Mouse (Mus musculus): ENCODE data around the gene Minos1. TPM values are rescaled to one million over a fixed set of nuclear protein-coding genes. Genes with fewer than 3 reads are reported as not detected.

Minos1 gene
- polyA plus RNA-seq, 1 experiment = 137 TPM

DNA sequence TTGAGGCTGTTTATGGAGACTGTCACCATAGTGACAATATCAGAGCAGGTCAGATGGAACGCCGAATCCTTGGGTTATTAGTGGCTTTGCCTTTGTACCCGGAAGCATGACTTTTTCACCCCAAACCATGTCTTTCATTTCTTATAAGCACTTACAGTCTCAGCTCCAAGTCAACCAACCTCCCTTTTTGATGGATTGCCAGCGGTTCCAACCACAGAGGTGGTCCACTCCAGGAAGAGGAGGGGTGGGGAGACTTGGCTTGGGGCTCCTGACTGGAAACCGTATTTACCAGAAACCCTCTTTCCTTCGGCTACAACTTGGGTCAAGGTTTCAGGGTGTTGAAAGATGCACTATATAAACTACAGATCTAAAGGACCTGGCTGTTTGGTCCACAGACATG is 45.1 kb upstream of the Minos1 start:
- no peaks in the 10 kb centered on the region for H3K36me3 ChIP-seq (ENCODE audit: control insufficient read depth, insufficient read depth, low read length, poor library complexity, severe bottlenecking)
- H3K4me3 ChIP-seq (ENCODE audit: low read depth, low read length) = no peak overlapping the region
- H3K9me3 ChIP-seq (replicated peaks; ENCODE audit: control insufficient read depth, insufficient read depth, low read length, poor library complexity, severe bottlenecking) = no peaks in the 10 kb centered on the region
- H3K27me3 ChIP-seq (ENCODE audit: control insufficient read depth, insufficient read depth, low read length, poor library complexity, severe bottlenecking) = no peaks in the 10 kb centered on the region
- H3K4me1 ChIP-seq (ENCODE audit: control insufficient read depth, insufficient read depth, low read length) = no peaks in the 10 kb centered on the region
- H3K27ac ChIP-seq (ENCODE audit: insufficient read depth, low read length) = no peak overlapping the region
- no peak for TF ChIP-seq CTCF (IDR thresholded peaks at IDR 0.05; ENCODE audit: low read depth, low read length)
- TF ChIP-seq EP300 (IDR thresholded peaks at IDR 0.05; ENCODE audit: insufficient read depth, low read depth, low read length) = no peak
- TF ChIP-seq POLR2A (IDR thresholded peaks at IDR 0.05; ENCODE audit: insufficient read depth, low read length) = no peak
- no peak overlapping the region for H3K9ac ChIP-seq (ENCODE audit: low read depth, poor library complexity, severe bottlenecking)

DNA sequence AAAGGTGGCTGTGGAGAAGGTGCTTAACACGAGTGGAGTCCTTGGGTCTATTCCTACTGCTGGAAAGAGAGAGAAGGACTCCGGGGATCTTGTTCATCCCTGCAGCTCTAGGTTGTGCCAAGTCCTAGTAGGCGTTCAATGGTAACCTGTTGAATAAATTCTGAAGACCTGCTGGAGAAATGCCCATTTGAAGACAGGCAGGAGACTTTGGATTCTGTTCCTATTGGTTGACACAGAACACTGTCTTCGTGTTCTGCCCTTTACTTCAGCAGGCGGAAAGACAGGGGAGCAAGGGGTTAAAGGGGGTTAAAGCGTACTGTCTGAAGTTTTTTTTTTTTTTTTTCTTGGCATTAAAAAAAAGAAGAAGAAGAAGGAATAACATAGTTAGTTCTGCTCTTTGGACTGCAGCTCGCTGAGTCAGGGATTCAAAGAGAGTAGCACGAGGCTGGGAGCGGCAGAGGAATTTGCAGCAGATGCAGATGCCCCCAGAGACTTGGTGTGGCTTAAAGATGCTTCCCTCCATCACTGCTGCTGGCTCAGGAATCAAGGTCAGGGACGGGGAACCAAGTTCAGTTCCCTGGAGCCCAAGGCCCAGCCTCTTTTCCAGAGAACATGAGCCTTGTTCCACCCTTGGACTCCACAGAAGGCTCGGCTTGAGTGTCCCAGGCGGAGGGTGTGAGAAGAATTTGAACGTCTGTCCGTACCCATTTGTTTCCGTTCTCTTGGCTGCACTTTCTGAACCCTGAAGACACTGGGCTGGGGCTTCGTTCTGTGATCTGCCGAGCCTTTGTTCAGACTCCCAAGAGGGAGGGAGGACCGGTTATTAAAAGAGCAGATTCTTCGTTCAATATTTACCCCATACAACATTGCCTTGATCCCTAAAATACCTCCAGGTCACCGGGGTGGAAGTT is 44.4 kb upstream of the Minos1 start:
- no peaks in the 10 kb centered on the region for H3K27me3 ChIP-seq (ENCODE audit: control insufficient read depth, insufficient read depth, low read length, poor library complexity, severe bottlenecking)
- no peak overlapping the region for H3K4me3 ChIP-seq (ENCODE audit: low read depth, low read length)
- H3K27ac ChIP-seq (ENCODE audit: insufficient read depth, low read length) = no peak overlapping the region
- TF ChIP-seq CTCF (IDR thresholded peaks at IDR 0.05; ENCODE audit: low read depth, low read length) = no peak
- no peak for TF ChIP-seq POLR2A (IDR thresholded peaks at IDR 0.05; ENCODE audit: insufficient read depth, low read length)
- TF ChIP-seq EP300 (IDR thresholded peaks at IDR 0.05; ENCODE audit: insufficient read depth, low read depth, low read length) = no peak
- H3K4me1 ChIP-seq (ENCODE audit: control insufficient read depth, insufficient read depth, low read length) = no peaks in the 10 kb centered on the region
- no peaks in the 10 kb centered on the region for H3K9me3 ChIP-seq (replicated peaks; ENCODE audit: control insufficient read depth, insufficient read depth, low read length, poor library complexity, severe bottlenecking)
- H3K36me3 ChIP-seq (ENCODE audit: control insufficient read depth, insufficient read depth, low read length, poor library complexity, severe bottlenecking) = no peaks in the 10 kb centered on the region
- no peak overlapping the region for H3K9ac ChIP-seq (ENCODE audit: low read depth, poor library complexity, severe bottlenecking)

DNA sequence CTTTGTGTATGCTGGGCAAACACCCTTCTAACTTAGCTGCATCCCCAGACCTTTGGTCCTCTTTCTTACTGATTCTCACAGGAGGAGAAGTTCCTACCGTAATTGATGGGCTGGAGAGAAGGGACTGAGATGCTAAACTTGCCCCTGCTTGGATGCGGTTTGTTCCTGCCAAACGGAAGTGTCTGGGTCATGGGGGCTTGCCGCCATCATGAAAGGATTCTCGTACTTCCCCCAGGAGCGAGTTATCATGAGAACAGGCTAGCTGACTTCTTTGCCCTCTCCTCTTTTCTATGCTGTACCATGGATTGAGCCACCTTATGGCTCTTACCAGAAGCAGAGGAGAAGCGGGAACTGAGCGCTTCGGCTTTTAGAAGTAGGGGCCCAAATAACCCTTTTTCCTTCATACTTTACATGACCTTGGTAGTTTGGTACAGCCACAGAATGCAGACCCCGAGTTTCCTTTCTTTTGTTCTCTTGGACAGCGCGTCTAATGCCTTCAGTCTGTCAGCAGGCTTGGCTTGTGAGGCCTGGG is 38.9 kb upstream of the Minos1 start:
- H3K4me1 ChIP-seq (ENCODE audit: control insufficient read depth, insufficient read depth, low read length) = no peaks in the 10 kb centered on the region
- no peaks in the 10 kb centered on the region for H3K9me3 ChIP-seq (replicated peaks; ENCODE audit: control insufficient read depth, insufficient read depth, low read length, poor library complexity, severe bottlenecking)
- TF ChIP-seq POLR2A (IDR thresholded peaks at IDR 0.05; ENCODE audit: insufficient read depth, low read length) (no peak), CTCF (IDR thresholded peaks at IDR 0.05; ENCODE audit: low read depth, low read length) (no peak), EP300 (IDR thresholded peaks at IDR 0.05; ENCODE audit: insufficient read depth, low read depth, low read length) (no peak)
- H3K9ac ChIP-seq (ENCODE audit: low read depth, poor library complexity, severe bottlenecking) = no peak overlapping the region
- no peaks in the 10 kb centered on the region for H3K36me3 ChIP-seq (ENCODE audit: control insufficient read depth, insufficient read depth, low read length, poor library complexity, severe bottlenecking)
- no peaks in the 10 kb centered on the region for H3K27me3 ChIP-seq (ENCODE audit: control insufficient read depth, insufficient read depth, low read length, poor library complexity, severe bottlenecking)
- H3K27ac ChIP-seq (ENCODE audit: insufficient read depth, low read length) = no peak overlapping the region
- H3K4me3 ChIP-seq (ENCODE audit: low read depth, low read length) = no peak overlapping the region

DNA sequence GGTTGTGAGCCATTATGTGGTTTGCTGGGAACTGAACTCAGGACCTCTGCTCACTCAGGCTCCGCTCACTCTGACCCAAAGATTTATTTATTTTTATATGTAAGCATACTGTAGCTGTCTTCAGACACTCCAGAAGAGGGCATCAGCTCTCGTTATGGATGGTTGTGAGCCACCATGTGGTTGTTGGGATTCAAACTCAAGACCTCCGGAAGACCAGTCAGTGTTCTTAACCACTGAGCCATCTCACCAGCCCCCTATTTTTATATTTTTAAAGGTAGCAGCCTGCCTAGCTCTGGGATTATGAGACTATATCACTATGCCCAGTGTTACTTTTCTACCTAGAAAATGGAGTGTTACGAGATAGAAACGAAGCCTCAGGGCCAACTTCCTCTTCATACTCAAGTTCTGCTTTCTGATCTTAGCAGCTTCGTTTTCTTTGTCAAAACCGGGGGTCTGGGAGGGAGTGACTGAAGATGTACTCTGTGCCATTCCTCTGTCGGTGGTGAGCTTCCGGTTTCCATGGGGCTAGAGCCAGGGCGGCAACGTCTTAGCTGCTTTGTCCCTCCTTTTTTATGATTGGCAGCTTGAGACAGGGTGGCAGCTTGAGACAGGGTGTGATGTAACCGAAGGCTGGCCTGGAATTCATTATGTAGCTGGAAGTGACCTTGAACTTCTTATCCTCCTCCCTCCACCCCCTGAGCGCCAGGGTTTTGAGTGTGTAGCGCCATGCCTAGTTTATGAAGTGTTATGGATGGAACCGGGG is 38.3 kb upstream of the Minos1 start:
- TF ChIP-seq POLR2A (IDR thresholded peaks at IDR 0.05; ENCODE audit: insufficient read depth, low read length) (no peak), CTCF (IDR thresholded peaks at IDR 0.05; ENCODE audit: low read depth, low read length) (no peak), EP300 (IDR thresholded peaks at IDR 0.05; ENCODE audit: insufficient read depth, low read depth, low read length) (no peak)
- no peaks in the 10 kb centered on the region for H3K36me3 ChIP-seq (ENCODE audit: control insufficient read depth, insufficient read depth, low read length, poor library complexity, severe bottlenecking)
- no peaks in the 10 kb centered on the region for H3K9me3 ChIP-seq (replicated peaks; ENCODE audit: control insufficient read depth, insufficient read depth, low read length, poor library complexity, severe bottlenecking)
- H3K9ac ChIP-seq (ENCODE audit: low read depth, poor library complexity, severe bottlenecking) = no peak overlapping the region
- no peaks in the 10 kb centered on the region for H3K4me1 ChIP-seq (ENCODE audit: control insufficient read depth, insufficient read depth, low read length)
- H3K27ac ChIP-seq (ENCODE audit: insufficient read depth, low read length) = no peak overlapping the region
- H3K27me3 ChIP-seq (ENCODE audit: control insufficient read depth, insufficient read depth, low read length, poor library complexity, severe bottlenecking) = no peaks in the 10 kb centered on the region
- H3K4me3 ChIP-seq (ENCODE audit: low read depth, low read length) = no peak overlapping the region

DNA sequence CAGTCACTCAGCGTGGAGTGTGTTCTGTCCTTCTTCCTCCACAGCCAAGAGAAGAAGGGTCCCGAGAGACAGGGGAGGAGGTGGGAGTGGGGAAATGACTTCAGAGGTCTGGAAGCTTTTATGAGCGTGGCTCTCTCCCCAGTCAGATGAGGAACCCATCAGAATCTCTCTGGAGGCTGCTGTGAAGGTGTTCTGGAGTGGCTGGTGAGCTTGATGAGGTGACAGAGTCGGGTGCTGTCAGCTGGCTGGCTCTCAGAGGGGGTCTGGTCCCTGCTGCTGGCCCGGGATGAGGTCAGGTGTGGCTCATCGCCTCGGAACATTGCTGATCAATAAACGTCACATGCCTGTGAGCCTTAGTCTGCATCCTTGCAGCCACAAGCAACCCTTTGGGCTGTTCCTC is 36.2 kb upstream of the Minos1 start:
- Histone ChIP-seq H3K4me1 (ENCODE audit: control insufficient read depth, insufficient read depth, low read length) (no peaks in the 10 kb centered on the region), H3K36me3 (ENCODE audit: control insufficient read depth, insufficient read depth, low read length, poor library complexity, severe bottlenecking) (no peaks in the 10 kb centered on the region), H3K9me3 (replicated peaks; ENCODE audit: control insufficient read depth, insufficient read depth, low read length, poor library complexity, severe bottlenecking) (no peaks in the 10 kb centered on the region), H3K9ac (ENCODE audit: low read depth, poor library complexity, severe bottlenecking) (no peak overlapping the region), H3K27ac (ENCODE audit: insufficient read depth, low read length) (no peak overlapping the region), H3K4me3 (ENCODE audit: low read depth, low read length) (no peak overlapping the region), H3K27me3 (ENCODE audit: control insufficient read depth, insufficient read depth, low read length, poor library complexity, severe bottlenecking) (no peaks in the 10 kb centered on the region)
- no peak for TF ChIP-seq CTCF (IDR thresholded peaks at IDR 0.05; ENCODE audit: low read depth, low read length)
- TF ChIP-seq EP300 (IDR thresholded peaks at IDR 0.05; ENCODE audit: insufficient read depth, low read depth, low read length) = no peak
- no peak for TF ChIP-seq POLR2A (IDR thresholded peaks at IDR 0.05; ENCODE audit: insufficient read depth, low read length)

All from ES-Bruce4 (cell line).